Mouse (Mus musculus) hindbrain, postnatal 0 days (tissue): ENCODE results near the gene Olfm4. TPM values are rescaled to one million over a fixed set of nuclear protein-coding genes. Genes with fewer than 3 reads are reported as not detected.
A peak's percentile ranks its signal among the peaks of the same experiment; 100 is the strongest.

Experiments used
- ATAC-seq: fragments of 200-750 bp; cut with Nextera tagmentation; 2 replicates; pipeline ENCODE4 v1.8.0; 2017; ENCODE audit warnings: mild to moderate bottlenecking, moderate TSS enrichment, moderate library complexity
- DNase-seq: peaks from one replicate; pipeline ENCODE4 v3.0.0-alpha.2; 2015; ENCODE audit warnings: low spot score
- H3K27ac ChIP-seq: fragments of 300-500 bp; sonication (generic); 2 replicates; pipeline ENCODE4 v1.5.1; 2014; ENCODE audit warnings: mild to moderate bottlenecking
- H3K27me3 ChIP-seq: fragments of 300-500 bp; sonication (generic); 2 replicates; pipeline ENCODE4 v1.6.1; 2014; ENCODE audit warnings: low read length, mixed read lengths; ENCODE audit not compliant: insufficient read depth
- H3K36me3 ChIP-seq: fragments of 300-500 bp; sonication (generic); 2 replicates; pipeline ENCODE4 v1.6.1; 2014; ENCODE audit warnings: low read length, mixed read lengths; ENCODE audit not compliant: insufficient read depth
- H3K4me1 ChIP-seq: fragments of 300-500 bp; sonication (generic); 2 replicates; pipeline ENCODE4 v1.6.1; 2014; ENCODE audit warnings: antibody characterized with exemption, low read length, mixed read lengths; ENCODE audit not compliant: insufficient read depth
- H3K4me2 ChIP-seq: fragments of 300-500 bp; sonication (generic); 2 replicates; pipeline ENCODE4 v1.6.1; 2014; ENCODE audit warnings: low read depth, mild to moderate bottlenecking, low read length, moderate library complexity, mixed read lengths
- H3K4me3 ChIP-seq: fragments of 300-500 bp; sonication (generic); 2 replicates; pipeline ENCODE4 v1.5.1; 2014; ENCODE audit warnings: low read length
- H3K9ac ChIP-seq: fragments of 300-500 bp; sonication (generic); replicated peaks from 2 replicates; pipeline ENCODE4 v1.6.1; 2014; ENCODE audit warnings: mild to moderate bottlenecking, low read length, moderate library complexity, mixed read lengths
- H3K9me3 ChIP-seq: fragments of 300-500 bp; sonication (generic); 2 replicates; pipeline ENCODE4 v1.6.1; 2016; ENCODE audit warnings: low read length, mixed read lengths
- CTCF ChIP-seq: IDR thresholded peaks from 2 replicates; pipeline ENCODE4 v1.5.1; 2016; ENCODE audit warnings: antibody characterized with exemption, control low read depth, low read depth
- WGBS: fragments of 180-500 bp; shearing (Covaris S2); extraction: QIAGEN DNeasy Blood & Tissue Kit; methylation state at CpG from one replicate; pipeline ENCODE4 v1.1.7; 2014; 5-methylcytosine and 5-hydroxymethylcytosine counted together
- polyA plus RNA-seq: library from polyadenylated mRNA; unstranded; fragments of >200 nt; fragmentation: Nextera tagmentation; extraction: Ambion mirVana; gene quantifications from 2 replicates; pipeline ENCODE4 v1.2.1, GENCODE M21; 2015
- total RNA-seq: library from RNA; depleted of rRNA; stranded (reverse); fragments of >200 nt; gene quantifications from 2 replicates; pipeline ENCODE4 v1.2.3, GENCODE M21; 2014

Olfm4 gene
- total and polyA plus RNA-seq, 2 experiments from 2014 or later: 0.68 to 1.2 TPM

DNA sequence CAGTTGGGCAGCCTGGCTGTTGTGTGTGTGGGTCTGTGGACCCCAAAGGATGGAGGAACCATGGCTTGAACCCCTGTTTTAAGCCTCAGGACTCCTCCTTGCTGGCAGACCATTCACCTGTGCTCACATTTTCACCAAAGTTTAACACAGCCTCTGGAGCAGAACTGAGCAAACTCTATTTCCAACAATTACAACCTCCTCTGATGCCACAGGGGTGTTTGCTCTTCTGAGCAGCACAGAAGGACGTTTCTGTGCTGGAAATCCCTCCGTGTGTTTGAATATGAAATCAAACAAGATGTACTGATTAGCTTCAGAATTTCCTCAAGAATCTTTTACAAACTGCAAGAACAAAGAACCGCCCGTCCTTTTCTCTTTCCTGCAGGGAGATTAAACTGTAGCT lies 5.9 kb downstream of the Olfm4 start:
- Histone ChIP-seq H3K9me3 (no peaks in the 10 kb centered on the region), H3K36me3 (no peaks in the 10 kb centered on the region), H3K4me2 (no peak overlapping the region), H3K27ac (no peak overlapping the region), H3K27me3 (no peaks in the 10 kb centered on the region), H3K9ac (no peak overlapping the region), H3K4me3 (no peak overlapping the region), H3K4me1 (no peaks in the 10 kb centered on the region)
- DNase-seq: no peak
- no peak for TF ChIP-seq CTCF
- ATAC-seq: no peak
- 63% methylated on average over 4 of the region's 4 CpGs for WGBS

DNA sequence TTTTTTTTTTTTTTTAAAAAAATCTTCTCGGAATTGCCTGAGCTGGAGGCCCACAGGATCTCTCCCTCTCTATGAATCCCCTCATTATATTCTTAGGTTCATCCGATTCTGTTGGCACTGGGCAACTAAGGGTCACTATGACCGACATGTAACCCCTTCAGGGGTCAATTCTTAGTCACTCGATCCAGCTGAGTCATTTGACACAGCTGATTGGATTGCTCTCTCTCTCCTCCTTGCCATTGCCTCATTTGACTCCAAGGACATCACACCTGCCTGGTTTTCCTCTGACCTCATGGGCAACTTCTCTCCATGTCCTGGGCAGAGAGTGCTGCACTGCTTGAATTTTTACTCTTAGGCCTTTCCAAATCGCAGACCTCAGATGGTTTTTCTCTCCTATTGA lies 6.7 kb downstream of the Olfm4 start:
- DNase-seq (no peak), ATAC-seq (no peak)
- H3K9ac ChIP-seq: no peak overlapping the region
- no peaks in the 10 kb centered on the region for H3K36me3 ChIP-seq
- no peak overlapping the region for H3K4me3 ChIP-seq
- H3K4me1 ChIP-seq: no peaks in the 10 kb centered on the region
- no peaks in the 10 kb centered on the region for H3K27me3 ChIP-seq
- 58% methylated on average over 5 of the region's 5 CpGs for WGBS
- H3K4me2 ChIP-seq: no peak overlapping the region
- TF ChIP-seq CTCF: no peak
- no peaks in the 10 kb centered on the region for H3K9me3 ChIP-seq
- H3K27ac ChIP-seq: no peak overlapping the region

DNA sequence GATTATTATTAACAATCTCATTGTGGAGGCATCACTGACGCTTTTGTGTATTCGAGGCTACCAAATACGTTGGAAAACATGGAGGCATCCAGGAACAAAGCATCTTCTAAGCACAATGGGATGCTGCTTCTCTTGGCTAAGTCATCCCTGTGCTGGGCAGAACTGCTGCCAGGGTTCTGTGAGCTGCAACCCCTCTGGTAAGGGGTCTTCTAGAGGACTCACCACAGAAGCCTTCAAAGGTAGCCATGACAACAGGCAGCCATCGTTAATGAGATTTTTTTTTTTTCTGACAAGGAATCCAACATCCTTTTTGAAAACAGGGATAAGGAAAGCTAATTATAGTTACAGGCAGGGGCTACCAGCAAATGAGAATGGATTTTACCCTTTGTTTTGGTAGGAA lies 13.7 kb downstream of the Olfm4 start:
- Histone ChIP-seq H3K4me3 (no peak overlapping the region), H3K9ac (no peak overlapping the region), H3K4me2 (no peak overlapping the region), H3K27me3 (no peaks in the 10 kb centered on the region), H3K36me3 (no peaks in the 10 kb centered on the region), H3K27ac (peak overlapping the region; percentile 20; the same call in 1 of the 2 replicates), H3K4me1 (no peaks in the 10 kb centered on the region), H3K9me3 (no peaks in the 10 kb centered on the region)
- TF ChIP-seq CTCF: no peak
- no peak for ATAC-seq
- DNase-seq: peak; percentile 12
- 30% methylated on average over 4 of the region's 4 CpGs for WGBS

DNA sequence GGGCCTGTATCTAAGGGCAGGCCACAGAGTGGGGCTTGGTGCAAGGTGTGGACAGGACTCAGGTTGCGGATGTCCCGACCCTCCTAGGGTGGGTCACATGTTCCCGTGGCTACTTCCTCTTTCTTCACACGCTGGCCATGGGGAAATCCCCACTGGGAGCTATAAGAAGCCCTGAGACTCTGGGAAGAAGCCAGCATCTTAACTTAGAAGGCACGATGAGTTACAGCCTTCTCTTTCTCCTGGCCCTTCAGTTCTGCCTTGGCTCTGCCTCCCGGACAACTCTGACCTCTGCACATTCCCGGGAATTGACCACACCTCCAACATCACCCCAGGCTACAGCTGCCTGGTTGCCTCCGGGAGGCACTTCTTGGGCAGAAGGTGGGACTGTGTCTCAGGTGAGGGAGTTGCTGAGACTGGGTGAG lies 16.2 kb downstream of the Olfm4 start:
- Histone ChIP-seq H3K27me3 (no peaks in the 10 kb centered on the region), H3K4me1 (no peaks in the 10 kb centered on the region), H3K4me2 (no peak overlapping the region), H3K4me3 (no peak overlapping the region), H3K36me3 (no peaks in the 10 kb centered on the region), H3K9me3 (no peaks in the 10 kb centered on the region), H3K9ac (no peak overlapping the region), H3K27ac (no peak overlapping the region)
- ATAC-seq: no peak
- no peak for TF ChIP-seq CTCF
- DNase-seq: no peak
- 58% methylated on average over 8 of the region's 8 CpGs for WGBS

DNA sequence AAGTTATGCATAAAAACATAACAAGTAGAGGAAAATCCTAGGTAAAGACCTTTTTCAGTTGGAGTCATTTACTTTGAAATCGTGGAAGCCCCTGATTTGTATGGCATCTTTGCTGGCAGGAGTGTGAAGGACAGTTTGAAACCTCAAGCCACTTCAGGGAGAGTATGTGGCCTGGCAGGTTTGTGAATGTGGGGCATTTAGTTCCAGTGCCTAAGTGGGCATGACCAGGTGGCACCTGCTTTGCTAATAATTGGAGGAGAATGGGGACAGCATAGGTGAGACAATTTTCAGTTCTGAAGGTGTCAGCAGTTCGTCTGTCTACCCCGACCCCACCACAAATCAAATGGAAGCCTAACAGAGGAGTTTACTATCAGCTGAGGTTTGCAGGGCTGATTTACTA lies 23.8 kb downstream of the Olfm4 start:
- no peak for TF ChIP-seq CTCF
- Histone ChIP-seq H3K9ac (no peak overlapping the region), H3K27me3 (no peaks in the 10 kb centered on the region), H3K27ac (no peak overlapping the region), H3K4me3 (no peak overlapping the region), H3K4me1 (no peaks in the 10 kb centered on the region), H3K4me2 (no peak overlapping the region), H3K9me3 (no peaks in the 10 kb centered on the region), H3K36me3 (no peaks in the 10 kb centered on the region)
- no peak for ATAC-seq
- no peak for DNase-seq
- 76% methylated on average over 3 of the region's 3 CpGs for WGBS

DNA sequence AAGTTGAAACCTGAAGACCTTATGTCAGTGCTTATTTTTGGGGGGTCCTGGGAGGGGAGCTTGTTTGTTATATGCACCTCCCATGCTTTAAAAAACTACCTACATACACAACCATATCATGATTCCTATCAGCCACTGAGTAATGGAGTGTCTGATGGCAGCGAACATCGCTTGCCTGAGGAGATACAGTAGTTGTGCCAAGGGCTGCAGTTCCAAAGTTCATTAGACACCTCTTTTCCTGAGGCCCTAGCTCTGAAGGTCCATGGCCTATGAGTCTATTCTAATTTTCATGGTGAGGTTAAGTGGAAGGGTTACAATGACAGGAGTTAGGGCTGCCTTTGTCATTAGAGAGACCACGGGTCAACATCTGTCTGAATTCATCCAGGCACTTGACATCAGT lies 26.5 kb downstream of the Olfm4 start:
- Histone ChIP-seq H3K27me3 (no peaks in the 10 kb centered on the region), H3K4me3 (no peak overlapping the region), H3K36me3 (no peaks in the 10 kb centered on the region), H3K27ac (no peak overlapping the region), H3K9ac (no peak overlapping the region), H3K9me3 (no peaks in the 10 kb centered on the region), H3K4me1 (no peaks in the 10 kb centered on the region), H3K4me2 (no peak overlapping the region)
- 89% methylated on average over 3 of the region's 3 CpGs for WGBS
- no peak for TF ChIP-seq CTCF
- no peak for DNase-seq
- no peak for ATAC-seq

DNA sequence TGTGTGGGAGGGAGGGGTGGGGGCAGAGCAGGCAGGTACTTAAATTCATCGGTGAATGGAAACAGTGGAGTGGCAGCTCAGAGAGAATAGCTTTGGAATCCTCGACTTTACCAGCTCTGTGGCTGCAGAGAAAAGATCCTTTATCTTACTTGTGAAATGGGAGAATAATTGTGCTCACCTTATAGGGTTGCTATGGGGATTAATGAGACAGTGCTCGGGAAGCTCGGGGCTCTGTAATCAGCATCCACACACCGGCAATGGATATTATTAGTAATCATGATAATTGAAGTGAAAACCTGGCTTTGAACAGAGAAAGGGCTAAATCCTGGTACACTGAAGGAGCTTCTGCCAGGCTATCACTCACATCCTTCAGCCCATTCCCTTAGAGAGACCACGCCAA lies 31.1 kb downstream of the Olfm4 start:
- Histone ChIP-seq H3K27ac (no peak overlapping the region), H3K4me2 (no peak overlapping the region), H3K4me3 (no peak overlapping the region), H3K4me1 (no peaks in the 10 kb centered on the region), H3K9ac (no peak overlapping the region), H3K27me3 (no peaks in the 10 kb centered on the region), H3K9me3 (no peaks in the 10 kb centered on the region), H3K36me3 (no peaks in the 10 kb centered on the region)
- ATAC-seq (no peak), DNase-seq (no peak)
- WGBS: 23% methylated on average over 6 of the region's 6 CpGs
- no peak for TF ChIP-seq CTCF

DNA sequence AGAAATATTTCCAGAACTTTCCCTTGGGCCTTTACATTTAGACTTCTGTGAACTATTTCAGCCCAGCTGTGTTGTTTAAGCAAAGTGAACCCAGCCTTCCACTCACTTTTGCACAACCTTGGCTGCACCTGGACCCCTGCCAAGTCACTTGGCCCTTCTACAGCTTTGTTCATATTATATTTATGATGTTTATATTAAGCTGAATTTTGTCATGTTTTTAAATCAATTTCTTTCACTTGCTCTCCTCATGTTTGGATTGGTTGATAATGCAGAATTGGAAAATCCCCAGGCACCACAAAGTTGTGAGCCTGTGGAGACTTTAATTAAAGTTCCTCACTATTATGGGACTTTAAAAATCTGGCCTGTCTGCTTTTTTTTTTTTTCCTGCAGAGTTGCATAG lies 32.2 kb downstream of the Olfm4 start:
- ATAC-seq (no peak), DNase-seq (no peak)
- TF ChIP-seq CTCF: no peak
- no peaks in the 10 kb centered on the region for H3K4me1 ChIP-seq
- no peak overlapping the region for H3K27ac ChIP-seq
- H3K9ac ChIP-seq: no peak overlapping the region
- no peak overlapping the region for H3K4me3 ChIP-seq
- no peaks in the 10 kb centered on the region for H3K36me3 ChIP-seq
- H3K4me2 ChIP-seq: no peak overlapping the region
- no peaks in the 10 kb centered on the region for H3K9me3 ChIP-seq
- H3K27me3 ChIP-seq: no peaks in the 10 kb centered on the region
